Mouse (Mus musculus): ENCODE results near the gene Cyp2d9. TPM values are rescaled to one million over a fixed set of nuclear protein-coding genes. Genes with fewer than 3 reads are reported as not detected.
"Not testable (repeated sequence)": the region's sequence is repeated elsewhere in the genome, so short reads cannot be mapped to it uniquely, and the experiment has no call there.

The Cyp2d9 gene
- total RNA-seq, 2 experiments from 2014 or later: not detected

DNA sequence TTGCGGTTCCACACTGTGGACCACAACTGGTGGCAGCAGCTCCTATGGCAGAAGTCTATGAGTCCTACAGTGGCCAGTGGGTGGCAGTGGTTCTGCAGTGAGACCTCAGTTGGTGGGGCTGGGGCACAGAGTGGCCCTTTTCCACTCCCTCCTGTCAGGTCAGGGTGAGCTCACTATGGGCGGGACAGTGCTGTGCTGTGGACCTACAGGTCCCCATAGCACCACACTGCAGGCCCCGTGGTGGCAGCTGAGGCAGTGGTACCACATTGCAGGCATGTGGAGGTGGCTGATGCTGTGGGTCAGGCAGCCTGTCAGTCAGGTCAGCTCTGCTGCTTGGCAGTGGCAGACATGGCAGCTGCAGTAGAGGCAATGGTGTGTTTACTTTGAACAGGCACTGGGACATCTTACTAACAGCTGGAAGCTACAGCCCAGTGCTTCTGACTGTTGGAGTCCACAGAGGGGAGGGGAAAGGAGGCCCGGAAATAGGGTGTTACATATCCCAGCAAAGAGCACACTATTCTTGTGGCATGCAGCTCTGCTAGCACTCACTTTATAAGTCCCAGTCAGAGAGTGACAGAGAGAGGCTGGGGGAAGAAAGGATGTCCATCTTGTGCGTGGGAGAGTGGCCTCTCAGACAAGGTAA, 4.9 kb downstream of the Cyp2d9 start:
- no peak for DNase-seq (ENCODE audit: low spot score in 2 of 2)
- intact Hi-C loops (cut with DNase I): no loop called here

DNA sequence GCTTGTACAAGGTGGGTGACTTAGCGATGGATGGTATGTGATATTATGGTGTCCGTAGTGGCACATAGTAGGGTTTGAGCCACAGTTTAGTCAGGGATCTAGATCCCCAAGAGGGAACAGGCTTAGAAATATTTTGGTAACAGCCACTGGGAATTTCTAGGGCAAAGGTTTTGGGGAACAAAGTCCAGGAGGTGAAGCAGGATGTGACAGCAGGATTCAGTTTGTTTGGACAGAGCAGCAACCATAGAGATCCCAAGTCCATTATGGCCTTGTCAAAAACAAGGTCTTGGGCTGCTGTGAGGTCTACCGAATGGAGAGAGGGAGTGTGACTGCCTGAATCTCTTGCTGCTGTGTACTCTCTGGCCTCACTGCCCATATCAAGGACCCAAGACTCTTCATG, 10.4 kb downstream of the Cyp2d9 start:
- intact Hi-C loops (cut with DNase I): no loop called here
- DNase-seq (ENCODE audit: low spot score in 2 of 2): no peak

DNA sequence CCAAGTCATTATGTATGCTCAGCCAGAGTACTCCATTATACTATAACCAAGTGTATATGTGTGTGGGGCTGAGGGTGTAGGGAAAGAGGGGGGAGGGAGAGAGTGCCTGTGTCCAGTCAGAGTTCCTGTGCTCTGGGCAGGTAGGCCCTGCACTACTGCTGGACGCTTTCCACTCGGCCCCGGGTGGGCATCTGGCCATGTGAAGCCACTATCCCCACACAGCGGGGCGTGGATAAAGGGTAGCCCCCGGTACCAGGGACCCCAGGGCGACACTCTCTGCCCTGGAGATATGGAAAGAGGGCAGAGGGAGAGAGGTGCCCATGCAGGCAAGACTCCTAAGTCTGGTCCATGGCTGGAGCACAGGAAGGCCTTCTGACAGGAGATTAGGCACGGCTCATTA, 12.0 kb downstream of the Cyp2d9 start:
- no peak for DNase-seq (ENCODE audit: low spot score in 2 of 2)
- intact Hi-C loops (cut with DNase I): no loop called here

DNA sequence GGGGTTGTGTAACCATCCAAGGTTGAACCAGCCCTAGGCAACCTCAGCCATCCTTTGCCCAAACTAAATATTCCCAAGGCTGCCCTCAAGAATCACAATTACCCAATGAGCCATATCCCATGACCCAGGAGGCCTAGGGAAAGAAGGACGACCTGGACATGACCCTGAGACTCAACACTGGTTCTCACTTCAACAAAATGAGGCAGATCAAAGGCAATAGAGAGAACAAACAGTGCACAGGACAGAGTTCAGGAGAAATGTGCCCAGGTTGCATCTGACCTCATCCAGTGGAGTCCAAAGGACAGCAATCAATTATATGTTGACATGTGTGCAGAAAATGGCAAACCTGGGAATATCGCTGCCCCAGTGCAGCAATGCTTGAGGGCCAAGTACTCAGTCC, 16.8 kb downstream of the Cyp2d9 start:
- DNase-seq (ENCODE audit: low spot score in 2 of 2); intact Hi-C loops (cut with DNase I): not testable (repeated sequence)

DNA sequence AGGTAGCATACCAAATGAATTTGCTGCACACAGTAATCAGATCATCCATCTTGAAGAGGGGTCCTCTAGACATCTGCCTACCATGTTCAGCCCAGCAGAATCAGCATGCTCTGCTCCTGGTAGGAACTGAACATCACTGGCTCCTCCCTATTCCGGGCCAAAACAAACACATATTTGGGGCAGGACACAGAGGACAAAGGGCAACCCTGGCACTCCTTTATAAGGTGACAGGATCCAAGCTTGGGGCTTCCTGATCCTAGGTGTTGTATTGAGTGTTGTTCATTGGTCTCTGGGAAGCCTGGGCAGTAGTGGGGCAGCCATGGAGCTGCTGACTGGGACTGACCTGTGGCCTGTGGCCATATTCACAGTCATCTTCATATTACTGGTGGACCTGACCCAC, 18.9 kb downstream of the Cyp2d9 start:
- DNase-seq (ENCODE audit: low spot score in 2 of 2); intact Hi-C loops (cut with DNase I): not testable (repeated sequence)

DNA sequence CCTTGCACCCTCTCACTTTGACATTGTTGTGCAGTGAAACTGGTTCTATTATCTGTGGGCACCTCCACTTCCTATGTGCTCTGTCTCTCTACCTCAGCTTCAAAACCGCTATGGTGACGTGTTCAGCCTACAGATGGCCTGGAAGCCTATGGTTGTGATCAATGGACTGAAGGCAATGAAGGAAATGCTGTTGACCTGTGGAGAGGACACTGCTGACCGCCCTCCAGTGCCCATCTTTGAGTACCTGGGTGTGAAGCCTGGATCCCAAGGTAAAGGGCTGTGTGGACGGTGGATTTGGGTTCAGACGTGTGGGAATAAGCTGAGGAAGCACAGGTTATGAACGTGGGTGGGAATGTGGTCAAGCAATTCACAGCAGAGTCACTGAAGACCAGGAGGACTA, 20.3 kb downstream of the Cyp2d9 start:
- intact Hi-C loops (cut with DNase I); DNase-seq (ENCODE audit: low spot score in 2 of 2): not testable (repeated sequence)

DNA sequence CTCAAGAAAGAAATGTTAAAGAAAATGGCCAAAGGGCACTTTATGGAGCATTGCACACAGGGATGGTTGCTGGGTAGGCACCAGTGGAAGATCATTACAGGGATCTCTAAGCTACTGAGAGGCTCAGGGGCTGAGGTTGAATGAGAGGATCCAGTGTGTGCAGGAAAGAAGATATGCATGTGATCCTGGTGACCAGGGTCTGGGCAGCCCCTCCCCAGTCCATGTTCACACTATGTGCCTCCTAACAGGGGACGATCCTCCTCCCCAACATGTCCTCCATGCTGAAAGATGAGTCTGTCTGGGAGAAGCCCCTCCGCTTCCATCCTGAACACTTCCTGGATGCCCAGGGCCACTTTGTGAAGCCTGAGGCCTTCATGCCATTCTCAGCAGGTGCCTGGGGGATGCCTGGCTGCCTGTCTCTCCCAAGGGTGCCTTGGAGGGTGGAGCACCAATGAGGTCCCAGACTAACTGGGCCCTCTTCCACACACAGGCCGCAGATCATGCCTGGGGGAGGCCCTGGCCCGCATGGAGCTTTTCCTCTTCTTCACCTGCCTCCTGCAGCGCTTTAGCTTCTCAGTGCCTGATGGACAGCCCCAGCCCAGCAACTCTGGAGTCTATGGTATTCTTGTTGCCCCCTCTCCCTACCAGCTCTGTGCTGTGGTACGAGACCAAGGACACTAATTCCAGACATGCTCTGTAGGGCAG, 23.0 kb downstream of the Cyp2d9 start:
- DNase-seq (ENCODE audit: low spot score in 2 of 2); intact Hi-C loops (cut with DNase I): not testable (repeated sequence)

DNA sequence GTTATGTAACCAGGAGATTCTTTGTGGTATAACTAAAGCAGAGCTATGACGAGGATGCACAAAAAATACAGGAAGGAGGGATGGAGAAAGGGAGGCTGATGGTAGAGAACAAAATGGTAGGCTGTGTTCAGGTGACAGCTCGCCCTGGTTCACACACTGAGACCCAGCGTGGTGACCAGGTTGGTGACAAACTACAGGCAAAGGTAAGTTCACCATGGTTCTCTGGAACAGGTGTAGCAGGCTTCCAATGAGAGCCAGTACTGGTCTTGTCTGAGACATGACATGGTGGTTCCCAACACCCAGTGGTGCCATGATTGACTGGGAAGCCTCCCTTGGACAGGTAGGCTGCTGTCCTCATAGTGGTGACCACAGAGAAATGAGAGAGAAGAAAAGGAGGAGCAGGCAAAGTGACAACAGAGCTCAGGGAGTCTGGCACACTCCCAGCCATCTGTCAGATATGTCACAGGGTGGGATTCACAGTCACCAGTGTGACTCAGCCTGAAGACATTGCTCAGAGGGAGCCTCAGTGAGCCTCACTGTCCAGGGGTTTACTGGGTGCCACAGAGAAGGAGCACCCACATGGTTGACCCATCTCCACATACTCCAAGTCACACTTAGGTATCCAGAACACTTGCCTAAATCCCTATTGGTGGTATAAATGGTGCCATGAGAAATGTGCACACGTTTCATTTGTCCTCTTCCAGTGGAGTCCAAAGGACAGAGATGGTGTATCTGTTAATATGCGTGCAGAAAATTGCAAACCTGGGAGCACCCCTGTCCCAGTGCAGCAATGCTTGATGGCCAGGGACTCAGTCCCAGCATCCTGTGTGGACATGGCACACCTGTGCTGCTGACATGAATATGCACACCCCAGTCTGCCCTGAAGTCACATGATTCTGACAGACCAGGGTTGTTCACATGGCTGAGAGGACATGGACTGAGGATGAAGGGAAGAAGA, 24.1 kb downstream of the Cyp2d9 start:
- no peak for DNase-seq (ENCODE audit: low spot score in 2 of 2)
- intact Hi-C loops (cut with DNase I): no loop called here

DNA sequence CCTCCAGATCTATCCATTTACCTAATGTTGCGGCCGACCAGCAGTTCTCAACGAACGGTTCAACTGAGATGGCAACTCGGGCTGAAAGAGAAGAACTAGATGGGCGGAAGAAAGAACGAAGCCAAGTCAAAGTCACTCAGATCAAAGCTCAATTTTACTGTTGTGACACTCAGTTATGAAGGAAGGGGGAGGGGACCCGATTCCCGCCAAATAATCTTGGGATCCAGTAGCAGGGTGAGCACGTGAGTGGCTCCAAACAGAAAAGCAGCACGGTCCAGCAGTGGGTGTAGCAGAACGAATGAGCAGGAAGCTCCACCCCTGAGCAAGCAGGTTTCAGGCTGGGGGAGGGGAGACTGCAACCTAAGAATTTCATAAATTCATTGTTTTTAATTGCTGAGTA, 26.0 kb downstream of the Cyp2d9 start:
- intact Hi-C loops (cut with DNase I); DNase-seq (ENCODE audit: low spot score in 2 of 2): not testable (repeated sequence)

DNA sequence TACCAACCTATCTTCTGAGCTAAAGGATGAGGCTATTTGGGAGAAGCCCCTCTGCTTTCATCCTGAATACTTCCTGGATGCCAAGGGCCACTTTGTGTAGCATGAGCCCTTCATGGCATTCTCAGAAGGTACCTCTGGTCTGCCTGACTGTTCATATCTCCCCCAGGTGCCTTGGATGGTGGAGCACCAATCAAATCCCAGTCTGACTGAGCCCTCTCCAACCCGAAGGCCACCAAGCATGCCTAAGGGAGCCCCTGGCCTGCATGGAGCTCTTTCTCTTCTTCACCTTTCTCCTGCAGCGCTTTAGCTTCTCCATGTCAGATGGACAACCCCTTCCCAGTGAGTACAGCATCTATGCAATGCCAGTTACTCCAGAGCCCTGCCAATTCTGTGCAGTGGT, 31.5 kb downstream of the Cyp2d9 start:
- intact Hi-C loops (cut with DNase I): no loop called here
- no peak for DNase-seq (ENCODE audit: low spot score in 2 of 2)

DNA sequence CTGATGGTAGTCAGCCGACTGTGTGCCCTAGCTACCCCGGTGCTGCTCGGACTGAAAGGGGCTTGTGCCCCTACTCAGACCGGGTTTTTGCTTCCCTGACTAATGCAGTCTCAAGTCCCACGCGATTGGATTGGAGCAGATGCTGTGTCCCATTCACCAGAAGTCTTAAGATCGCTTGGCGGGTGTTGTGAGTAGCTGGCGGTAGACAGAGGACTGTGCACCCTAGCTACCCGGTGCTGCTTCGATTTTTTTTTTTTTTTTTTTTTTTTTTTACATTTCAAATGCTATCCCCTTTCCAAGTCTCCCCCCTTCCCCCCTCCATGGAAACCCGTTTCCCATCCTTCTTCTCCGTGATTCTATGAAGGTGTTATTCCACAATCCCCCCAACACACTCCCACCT, 61.0 kb downstream of the Cyp2d9 start:
- DNase-seq (ENCODE audit: low spot score in 2 of 2); intact Hi-C loops (cut with DNase I): not testable (repeated sequence)

Small RNAs within 50 kb of the gene (microRNA-seq; reads per million reads assigned to microRNA genes)
- gene Gm25990 (0 reads per million in 2 experiments), gene Gm27331 (0 reads per million in 2 experiments), gene Gm27622 (0 reads per million in 2 experiments), gene Gm27825 (0 reads per million in 2 experiments), gene Mir7684 (0 reads per million in 2 experiments)

Other genes starting within 250 kb of the Cyp2d9 start
- 1 to 10 TPM; 2.3 to 4.2 TPM for gene Shisa8, start 220.6 kb upstream of the Cyp2d9 start, total RNA-seq (2021)
- gene Tnfrsf13c, start 209.1 kb upstream of the Cyp2d9 start, total RNA-seq (2021): under 1 TPM; 0.41 TPM
- gene Cenpm, start 188.7 kb upstream of the Cyp2d9 start, total RNA-seq (2021): 1 to 10 TPM; 3.5 to 3.9 TPM
- 100 to 1,000 TPM in 1 of 2 experiments, 10 to 100 TPM in 1; 99.5 to 102 TPM for gene 1500009C09Rik, start 181.0 kb upstream of the Cyp2d9 start, total RNA-seq (2021)
- gene Sept3, start 158.5 kb upstream of the Cyp2d9 start, total RNA-seq (2021): 100 to 1,000 TPM; 436 to 478 TPM
- not detected for gene Wbp2nl, start 134.5 kb upstream of the Cyp2d9 start, total RNA-seq (2021)
- gene Naga, start 94.5 kb upstream of the Cyp2d9 start, total RNA-seq (2021): 10 to 100 TPM; 30.4 to 38.0 TPM
- gene Pheta2, start 94.5 kb upstream of the Cyp2d9 start, total RNA-seq (2021): under 1 TPM; 0.46 to 0.53 TPM
- gene Smdt1, start 94.5 kb upstream of the Cyp2d9 start, total RNA-seq (2021): 100 to 1,000 TPM; 136 to 138 TPM
- 100 to 1,000 TPM; 191 to 196 TPM for gene Ndufa6, start 79.1 kb upstream of the Cyp2d9 start, total RNA-seq (2021)
- 10 to 100 TPM; 34.4 TPM for gene Cyp2d22, start 53.2 kb upstream of the Cyp2d9 start, total RNA-seq (2021)
- gene Cyp2d11, start 39.4 kb upstream of the Cyp2d9 start, total RNA-seq (2021): under 1 TPM in 1 of 2 experiments, not detected in 1; 0.53 TPM
- gene Cyp2d10, start 26.2 kb upstream of the Cyp2d9 start, total RNA-seq (2021): not detected
- not detected for gene Cyp2d12, start 121.6 kb downstream of the Cyp2d9 start, total RNA-seq (2021)
- gene Cyp2d34, start 187.5 kb downstream of the Cyp2d9 start, total RNA-seq (2021): not detected

All from left cerebral cortex, postnatal 25 days (tissue).